Mouse (Mus musculus) frontal cortex, postnatal 14 days (tissue): ENCODE results near the gene Trex1.

ENCODE experiments used
- DNase-seq, 2 experiments: peaks; one replicate each; pipeline ENCODE4 v3.0.0; 2022; ENCODE audit warnings: low spot score in 2 of 2

Gene Trex1

GRCm38 (mm10) chr9:109016973-109017604 is 42.4 kb downstream of the Trex1 start:
- no peak for DNase-seq

GRCm38 (mm10) chr9:109015397-109015796 is 44.1 kb downstream of the Trex1 start:
- no peak for DNase-seq

- DNase-seq = no peak
Observed at GRCm38 (mm10) chr9:109010316-109010690, 49.2 kb downstream of the Trex1 start.

- DNase-seq = no peak
Observed at GRCm38 (mm10) chr9:109009636-109010315, 49.8 kb downstream of the Trex1 start.

GRCm38 (mm10) chr9:109008994-109009635 is 50.4 kb downstream of the Trex1 start:
- no peak for DNase-seq

GRCm38 (mm10) chr9:109008081-109008480 is 51.5 kb downstream of the Trex1 start:
- no peak for DNase-seq
